Mouse (Mus musculus) testis, adult 2 months (tissue): ENCODE results near the gene Zfp667.

ENCODE experiments used
- CTCF ChIP-seq: fragments of 200-500 bp; IDR thresholded peaks from 2 replicates; pipeline ENCODE4 v1.5.1; 2012; ENCODE audit warnings: low read depth, mild to moderate bottlenecking, inconsistent platforms, low read length, moderate library complexity; ENCODE audit not compliant: control insufficient read depth, insufficient read depth, insufficient replicate concordance
- POLR2A ChIP-seq: fragments of 200-500 bp; IDR thresholded peaks from 2 replicates; pipeline ENCODE4 v1.6.1; 2012; ENCODE audit warnings: low read depth, mild to moderate bottlenecking, inconsistent platforms, low read length, moderate library complexity; ENCODE audit not compliant: control insufficient read depth

- TF ChIP-seq POLR2A, result no peak
- no peak for TF ChIP-seq CTCF
Observed at GRCm38 (mm10) chr7:6257386-6257785, 29.0 kb upstream of the Zfp667 start.
